Mouse (Mus musculus) kidney, adult 2 months (tissue): ENCODE data around the gene Nudcd3.

ENCODE experiments used
- CTCF ChIP-seq: fragments of 200-500 bp; conservative IDR thresholded peaks from 2 replicates; pipeline ENCODE4 v1.5.1; 2011; ENCODE audit warnings: low read depth, mild to moderate bottlenecking, control low read depth, low read length, moderate library complexity, mixed read lengths; ENCODE audit not compliant: insufficient read depth, insufficient read length
- POLR2A ChIP-seq: fragments of 200-500 bp; IDR thresholded peaks from one replicate; pipeline ENCODE4 v1.6.1; 2011; ENCODE audit warnings: low read depth, low read length, control low read depth

DNA sequence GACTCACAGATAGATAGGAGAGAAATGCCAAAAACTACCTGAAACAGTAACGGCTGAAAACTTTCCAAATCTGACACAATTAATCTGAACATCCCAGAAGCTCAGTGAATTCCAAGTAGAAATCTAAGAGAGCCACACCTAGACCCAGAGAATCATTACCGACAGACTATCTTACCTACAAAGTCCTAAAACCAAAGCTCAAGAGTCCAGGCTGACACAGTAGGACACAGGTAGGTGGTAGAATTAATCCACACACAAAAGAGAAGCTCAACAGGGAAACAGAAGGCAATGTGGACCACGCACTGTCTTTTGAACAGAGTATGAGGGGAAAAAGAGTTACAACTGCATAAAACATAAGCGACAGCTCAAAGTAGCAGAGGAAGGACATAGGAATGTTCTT lies 67.3 kb downstream of the Nudcd3 start:
- TF ChIP-seq POLR2A (no peak), CTCF (no peak)
